Mouse (Mus musculus): ENCODE measurements around the gene Ctsw. TPM values are rescaled to one million over a fixed set of nuclear protein-coding genes. Genes with fewer than 3 reads are reported as not detected.

Gene Ctsw
- total RNA-seq, 1 experiment from 2014 or later: not detected

- no peak for DNase-seq
These were observed 36.3 kb downstream of the Ctsw start for GRCm38 (mm10) chr19:5431911-5432464.

- DNase-seq: no peak
These were observed 37.9 kb downstream of the Ctsw start for GRCm38 (mm10) chr19:5430408-5430807.

GRCm38 (mm10) chr19:5429806-5430205 lies 38.5 kb downstream of the Ctsw start:
- peak; percentile 88 for DNase-seq

- DNase-seq: no peak
These were observed 39.1 kb downstream of the Ctsw start for GRCm38 (mm10) chr19:5429219-5429618.

- no peak for DNase-seq
These were observed 40.2 kb downstream of the Ctsw start for GRCm38 (mm10) chr19:5428083-5428482.

GRCm38 (mm10) chr19:5426640-5427290 lies 41.5 kb downstream of the Ctsw start:
- no peak for DNase-seq

GRCm38 (mm10) chr19:5425906-5426565 lies 42.3 kb downstream of the Ctsw start:
- DNase-seq: no peak

- peak; percentile 97 for DNase-seq
These were observed 43.2 kb downstream of the Ctsw start, which contains the start of the genes Drap1 and AI837181 for GRCm38 (mm10) chr19:5424782-5425741. Gene Drap1 (minus strand): TSS chr19:5424979. Gene AI837181 (plus strand): TSS chr19:5425144.

GRCm38 (mm10) chr19:5424092-5424781 lies 44.1 kb downstream of the Ctsw start:
- DNase-seq: peak; percentile 76

- no peak for DNase-seq
These were observed 44.7 kb downstream of the Ctsw start for GRCm38 (mm10) chr19:5423561-5423960.

- DNase-seq: no peak
These were observed 45.3 kb downstream of the Ctsw start for GRCm38 (mm10) chr19:5422895-5423443.

- DNase-seq: no peak
These were observed 46.0 kb downstream of the Ctsw start for GRCm38 (mm10) chr19:5422267-5422666.

GRCm38 (mm10) chr19:5421784-5422183 lies 46.5 kb downstream of the Ctsw start:
- DNase-seq: no peak

- DNase-seq: no peak
These were observed 47.7 kb downstream of the Ctsw start for GRCm38 (mm10) chr19:5420579-5420978.

GRCm38 (mm10) chr19:5419630-5420029 lies 48.7 kb downstream of the Ctsw start:
- no peak for DNase-seq

GRCm38 (mm10) chr19:5418750-5419466 lies 49.4 kb downstream of the Ctsw start:
- no peak for DNase-seq
